Mouse (Mus musculus) adrenal gland, adult 2 months (tissue): ENCODE measurements around the gene Zfp652. TPM values are rescaled to one million over a fixed set of nuclear protein-coding genes. Genes with fewer than 3 reads are reported as not detected.

Experiments used
- DNase-seq: peaks from one replicate; pipeline ENCODE4 v3.0.0; 2021
- polyA plus RNA-seq: library from polyadenylated mRNA; depleted of rRNA; stranded (reverse); fragments of >200 nt; gene quantifications from 2 replicates; pipeline ENCODE4 v1.2.3, GENCODE M21; 2012
- total RNA-seq, 2 experiments: library from RNA; stranded (reverse); gene quantifications; 2 replicates each; pipeline ENCODE4 v1.2.3; 2021

Gene Zfp652
- total and polyA plus RNA-seq, 3 experiments, result 24.9 to 40.7 (median 39.6) TPM

DNA sequence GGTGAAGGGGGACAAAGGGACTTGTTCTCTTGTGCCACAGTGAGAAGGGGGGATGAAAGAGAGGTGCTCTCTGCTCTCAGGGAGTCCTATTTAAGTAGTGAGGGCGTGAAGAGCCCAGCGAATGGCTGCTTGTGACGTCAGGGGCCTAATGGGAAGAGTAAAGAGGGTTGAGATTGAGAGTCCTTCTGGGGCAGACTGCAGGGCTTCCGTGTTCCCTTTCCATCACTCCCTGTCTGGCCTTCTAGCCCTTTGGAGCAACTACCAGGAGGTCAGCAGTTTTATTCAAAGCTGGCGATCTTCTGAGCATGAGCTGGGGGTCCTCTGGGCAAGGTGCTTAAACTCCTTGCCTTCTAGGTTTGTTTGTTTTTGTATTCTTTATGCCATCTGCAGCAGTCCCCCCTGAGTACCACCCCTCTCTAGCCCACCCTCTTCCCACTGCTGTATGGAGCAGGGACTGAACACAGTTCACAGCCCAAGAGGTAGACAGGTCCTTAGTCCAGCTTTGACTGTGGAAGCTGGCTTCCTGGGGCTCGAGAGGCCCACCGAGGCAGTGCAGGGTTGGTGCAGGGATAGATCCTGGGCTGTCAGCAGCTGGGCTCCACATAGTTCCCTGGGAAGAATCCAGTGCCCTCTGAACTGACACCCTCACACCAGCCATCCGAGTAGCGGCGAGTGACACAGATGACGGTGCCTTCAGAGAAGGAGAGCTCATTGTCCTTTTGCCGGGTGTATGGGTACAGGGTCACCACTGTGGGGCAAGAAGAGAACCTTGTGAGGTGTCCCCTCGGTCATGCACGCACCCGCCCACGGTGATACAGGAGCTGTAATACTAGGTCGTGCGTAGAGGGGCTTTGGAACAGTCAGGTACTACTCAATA, 119.9 kb downstream of the Zfp652 start:
- no peak for DNase-seq

DNA sequence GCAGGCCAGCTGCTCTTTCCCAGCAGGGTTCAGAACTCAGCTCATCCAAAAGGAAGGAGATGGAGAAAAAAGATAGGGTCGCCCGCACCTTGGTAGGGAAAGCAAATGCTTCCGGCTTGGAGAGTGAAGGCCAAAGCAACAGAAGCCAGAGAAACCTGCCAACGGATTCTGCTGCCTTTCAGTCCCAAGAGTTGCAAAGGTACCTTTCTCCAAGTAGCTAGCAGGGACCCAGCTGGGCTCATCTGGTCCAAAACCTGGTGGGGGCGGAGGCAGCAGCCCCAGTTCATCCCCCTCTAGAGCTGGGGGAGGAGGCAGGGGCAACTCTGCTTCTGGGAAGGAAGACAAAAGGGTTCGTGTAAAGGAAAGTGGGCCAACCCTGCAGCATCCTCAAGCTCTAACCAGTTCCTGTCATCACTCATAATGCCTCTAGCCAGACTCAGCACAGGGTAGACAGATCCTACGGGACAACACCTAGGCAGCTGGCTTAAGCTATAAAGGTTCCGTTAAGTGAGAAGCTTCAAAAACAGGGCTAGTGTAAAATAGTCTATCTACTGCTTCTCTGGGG, 120.6 kb downstream of the Zfp652 start:
- no peak for DNase-seq

DNA sequence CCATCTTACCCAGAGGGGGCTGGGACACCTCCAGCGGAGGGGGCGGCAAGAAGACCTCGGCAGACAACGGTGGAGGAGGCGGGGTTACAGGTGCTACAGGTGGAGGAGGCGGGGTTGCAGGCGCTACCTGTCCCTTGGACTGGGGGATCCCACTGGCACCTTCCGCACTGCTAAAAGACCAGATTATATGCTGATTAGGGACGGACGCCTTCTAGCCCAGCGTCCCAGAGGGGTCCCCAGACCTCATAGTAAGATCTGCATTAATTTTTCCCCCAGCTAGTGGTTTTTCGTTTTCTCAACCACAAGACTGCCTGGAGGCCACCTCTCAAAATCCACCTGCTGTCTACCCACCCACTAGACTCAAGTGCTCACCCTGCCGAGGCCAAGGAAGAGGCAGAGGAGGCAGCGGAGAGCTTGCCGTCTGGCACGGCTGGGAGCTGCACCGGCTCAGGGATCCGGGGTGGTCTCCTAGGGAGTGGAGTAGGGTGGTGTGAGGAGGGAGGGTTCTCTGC, 121.2 kb downstream of the Zfp652 start:
- DNase-seq, result no peak

DNA sequence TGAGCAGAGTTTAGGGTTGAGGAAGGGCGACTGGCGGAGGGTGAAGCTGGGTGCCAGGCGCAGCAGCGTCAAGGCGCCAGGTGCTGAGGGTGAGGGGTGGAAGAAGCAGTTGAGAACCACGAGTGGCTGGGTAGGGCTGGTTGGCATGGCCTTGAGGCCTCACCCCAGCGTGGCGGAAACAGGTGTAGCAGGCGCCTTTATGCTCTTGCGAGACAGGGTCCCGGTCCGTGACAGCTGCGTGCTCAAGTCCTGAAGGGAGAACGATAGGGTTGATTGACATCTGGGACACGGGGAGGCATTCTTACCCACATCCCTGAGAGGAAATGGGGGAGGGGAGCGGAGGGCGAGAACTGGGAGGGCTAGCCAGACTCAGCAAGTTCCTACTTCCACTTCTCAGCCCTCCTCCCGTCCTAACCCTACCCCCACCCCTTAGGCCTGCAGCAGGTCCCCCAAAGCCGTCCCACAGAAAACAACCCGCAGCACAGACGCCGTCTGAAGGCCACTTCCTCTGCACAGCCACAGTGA, 121.7 kb downstream of the Zfp652 start:
- peak; percentile 60 for DNase-seq

DNA sequence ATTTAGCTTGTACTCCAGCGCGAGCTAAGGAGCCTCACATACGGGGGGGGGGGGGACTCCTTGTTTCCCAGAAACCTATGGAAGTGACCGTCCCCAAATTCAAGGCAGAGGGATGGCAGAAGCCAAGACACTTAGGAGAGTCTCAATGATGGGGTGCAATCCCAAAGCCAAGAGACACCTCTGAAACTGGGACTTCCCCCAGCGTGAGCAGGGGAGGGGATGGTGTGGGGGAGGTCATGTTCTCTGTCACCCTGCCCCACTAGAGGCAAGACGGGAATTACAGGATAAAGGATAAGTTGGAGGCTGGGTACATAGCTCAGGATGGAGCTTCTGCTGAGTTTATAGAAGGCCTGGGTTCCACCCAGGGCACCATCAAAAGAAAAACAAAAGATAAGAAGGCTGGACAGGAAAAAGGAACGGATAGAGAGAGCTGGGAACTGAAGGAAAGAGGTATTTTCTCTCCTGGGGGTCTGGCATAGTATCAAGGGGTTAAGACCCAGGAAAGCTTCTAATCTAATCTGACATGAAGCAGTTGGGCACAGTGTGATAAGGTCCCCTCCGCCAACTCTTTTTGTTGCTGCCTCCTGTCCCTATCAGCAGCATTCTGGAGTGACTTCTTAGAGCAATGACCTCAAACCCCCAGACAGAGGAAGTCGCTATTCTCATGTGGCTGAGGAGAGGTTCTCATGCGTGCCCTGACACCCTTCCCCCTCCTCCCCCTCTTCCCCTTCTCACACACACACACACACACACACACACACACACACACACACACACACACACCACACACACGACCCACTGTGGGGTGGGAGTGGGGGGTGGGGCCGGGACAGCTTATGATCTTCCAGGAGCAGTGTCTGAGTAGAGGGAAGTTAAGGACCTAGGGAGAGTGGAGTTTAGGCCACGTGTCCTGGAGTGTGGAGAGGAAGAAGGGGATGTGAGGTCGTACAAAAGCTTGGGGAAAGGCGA, 122.6 kb downstream of the Zfp652 start:
- DNase-seq, result no peak

DNA sequence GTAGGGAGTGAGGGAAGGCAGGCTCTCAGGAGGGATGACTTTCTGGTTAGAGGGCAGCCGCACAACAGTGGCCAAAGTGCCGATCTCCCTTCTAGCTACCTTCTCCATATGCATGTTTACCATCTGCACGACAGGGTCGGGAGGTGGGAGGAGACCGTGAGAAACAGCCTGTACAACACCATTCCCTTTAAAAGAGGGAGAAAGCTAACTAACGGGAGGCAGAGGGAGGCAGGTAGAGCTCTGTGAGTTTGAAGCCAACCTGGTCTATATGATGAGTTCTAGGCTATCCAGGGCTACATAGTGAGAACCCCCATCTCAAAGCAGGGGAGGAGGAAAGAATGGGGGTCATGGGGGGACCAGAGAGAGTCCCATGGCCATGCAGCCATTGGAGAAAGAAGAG, 123.4 kb downstream of the Zfp652 start:
- no peak for DNase-seq

DNA sequence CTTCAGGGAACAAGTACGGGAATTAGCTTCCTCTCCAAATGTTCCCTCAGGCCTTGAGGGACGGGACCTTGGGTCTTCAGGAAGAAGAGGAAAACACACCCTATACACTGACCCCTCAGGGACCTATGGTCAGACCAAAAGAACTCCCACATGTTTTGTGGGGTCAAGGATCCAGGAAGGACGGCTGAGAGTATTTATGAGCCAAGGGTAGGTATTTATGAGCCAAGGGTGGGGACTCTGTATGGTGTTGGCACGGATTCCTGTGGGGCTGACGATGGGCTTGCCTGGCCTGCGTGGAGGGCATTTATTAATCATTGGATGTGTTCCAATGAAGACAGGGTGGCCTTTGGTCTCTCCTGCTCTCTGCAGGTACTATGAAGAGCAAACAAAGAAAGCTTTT, 124.0 kb downstream of the Zfp652 start:
- no peak for DNase-seq

DNA sequence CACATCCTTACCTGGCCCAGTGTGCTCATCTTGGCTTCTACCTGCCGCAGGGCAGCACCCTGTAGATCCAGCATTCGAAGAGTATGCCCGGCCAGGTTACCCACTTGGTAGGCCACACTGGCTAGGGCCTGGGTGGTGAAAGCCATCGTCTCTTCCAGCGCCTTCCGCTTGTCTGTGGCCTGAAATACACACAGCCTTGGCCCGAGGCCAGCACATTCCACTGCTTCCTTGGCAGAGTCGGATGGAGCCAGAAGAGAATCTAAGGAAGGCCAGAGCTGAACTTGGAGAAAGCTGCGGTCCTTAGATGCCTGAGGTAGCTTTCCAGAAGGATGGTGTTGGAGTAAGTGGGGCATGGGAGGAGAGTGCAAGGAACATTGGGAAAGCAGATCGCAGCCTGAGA, 124.6 kb downstream of the Zfp652 start, which contains the start of gene Gngt2:
Gngt2 (plus strand) TSS at position 158 of the 400 bp plus-strand sequence.
- DNase-seq, result peak; percentile 88

DNA sequence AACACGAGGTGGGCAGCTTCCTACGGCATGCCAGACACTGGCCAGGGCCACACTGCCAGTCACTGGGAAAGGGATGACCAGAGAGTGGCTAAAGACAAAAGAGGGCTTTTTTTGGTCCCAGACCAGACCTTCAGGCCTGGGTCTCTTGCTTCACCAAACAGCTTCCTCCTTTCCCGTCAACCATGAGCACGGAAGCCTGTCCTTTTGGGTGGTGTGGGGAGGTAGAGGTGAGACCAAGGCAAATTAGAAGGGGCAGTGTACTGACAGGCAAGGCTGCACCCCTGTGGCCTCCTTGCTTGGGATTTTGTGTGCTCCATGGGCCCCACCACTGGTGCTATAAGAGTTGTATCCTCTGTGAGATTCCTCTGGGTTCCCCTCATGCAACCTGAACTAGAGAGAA, 126.1 kb downstream of the Zfp652 start:
- no peak for DNase-seq

DNA sequence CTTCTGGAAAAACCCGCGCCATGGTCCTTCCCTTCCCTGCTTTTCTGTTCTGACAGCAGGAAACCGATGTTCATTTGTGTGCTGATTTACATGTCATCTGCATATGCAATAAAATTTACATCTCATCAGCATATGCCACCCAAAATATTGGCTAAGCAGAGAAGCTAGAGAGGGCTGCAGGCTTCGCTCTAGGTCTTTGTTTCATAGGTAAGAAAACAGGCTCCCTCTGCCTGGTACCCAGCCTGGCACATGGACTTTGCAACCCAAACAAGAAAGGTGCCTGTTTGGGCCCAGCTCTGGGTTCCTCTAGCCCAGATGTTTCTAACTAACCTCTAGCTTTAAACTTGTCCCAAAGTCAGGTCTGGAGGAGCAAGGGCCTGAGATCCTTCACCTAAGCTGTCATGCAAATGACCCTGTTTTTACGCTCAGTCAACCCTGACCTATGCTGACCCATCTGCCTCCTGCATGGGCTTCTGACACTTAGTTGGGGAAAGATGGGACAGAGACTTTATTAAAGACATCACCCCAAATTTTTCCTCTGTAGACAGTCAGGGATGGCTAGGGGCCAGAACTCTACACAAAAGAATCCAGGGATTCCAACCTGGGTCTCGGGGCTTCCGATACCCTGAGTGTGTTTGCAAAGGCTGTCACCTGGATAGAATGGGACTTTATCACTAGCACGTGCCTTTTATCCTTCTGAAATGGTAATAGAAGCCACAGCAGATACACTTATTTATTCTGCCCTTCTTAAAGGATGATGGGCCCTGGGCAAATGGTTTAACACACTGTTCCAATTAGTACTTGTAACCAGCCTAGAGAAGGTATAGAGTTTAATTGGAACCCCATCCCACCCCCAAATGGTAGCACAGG, 126.8 kb downstream of the Zfp652 start:
- DNase-seq, result no peak

DNA sequence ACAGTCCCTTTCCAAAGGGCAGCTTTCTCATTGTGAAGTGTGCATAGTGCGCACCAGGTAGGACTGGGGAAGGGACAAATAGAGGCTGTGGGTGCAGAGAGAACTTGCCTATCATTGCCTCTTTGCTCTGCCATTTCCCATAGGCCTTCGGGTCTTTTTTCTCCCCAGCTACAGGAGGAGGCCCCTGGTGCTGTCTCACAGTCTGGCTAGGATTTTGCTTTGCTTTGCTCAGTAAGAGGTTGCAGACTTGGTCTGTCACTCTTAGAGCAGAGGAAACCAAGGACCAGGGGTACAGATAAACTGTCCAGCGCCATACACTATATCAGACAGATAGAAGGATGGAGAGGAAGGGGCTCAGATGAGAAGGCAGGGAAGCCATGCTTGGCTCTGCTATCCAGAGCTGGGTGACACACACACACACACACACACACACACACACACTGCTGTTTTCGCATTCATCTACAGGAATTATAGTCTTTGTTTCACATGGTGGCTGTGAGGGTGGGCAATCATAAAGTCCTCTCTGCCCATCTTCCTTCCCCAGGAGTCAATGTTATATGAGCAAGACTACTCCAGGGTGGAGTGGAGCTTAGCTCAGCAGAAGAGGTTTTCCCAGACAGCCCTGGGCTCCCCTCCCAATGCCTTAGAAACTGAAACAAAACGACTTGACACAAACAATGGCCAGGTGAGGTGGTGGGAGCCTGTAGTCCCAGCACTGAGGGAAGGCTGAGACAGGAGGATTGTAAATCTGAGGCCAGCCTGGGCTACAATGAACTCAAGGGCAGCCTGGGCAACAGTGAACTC, 128.4 kb downstream of the Zfp652 start:
- DNase-seq, result no peak

DNA sequence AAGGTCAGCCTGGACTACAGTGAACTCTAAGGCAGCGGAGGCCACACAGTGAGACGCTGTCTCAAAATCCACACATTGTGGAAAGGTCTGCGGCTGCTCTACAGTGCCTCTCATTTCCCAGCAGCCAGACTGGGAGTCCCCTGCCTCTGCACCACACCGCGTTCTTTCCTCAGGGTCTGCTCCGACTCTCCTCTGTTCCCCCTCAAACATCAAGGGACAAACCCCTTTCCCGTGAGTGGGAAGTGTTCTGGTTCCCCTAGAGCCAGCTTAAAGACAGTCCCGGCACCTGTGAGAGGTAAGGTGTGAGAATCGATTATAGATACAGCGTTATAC, 129.0 kb downstream of the Zfp652 start:
- DNase-seq, result no peak

DNA sequence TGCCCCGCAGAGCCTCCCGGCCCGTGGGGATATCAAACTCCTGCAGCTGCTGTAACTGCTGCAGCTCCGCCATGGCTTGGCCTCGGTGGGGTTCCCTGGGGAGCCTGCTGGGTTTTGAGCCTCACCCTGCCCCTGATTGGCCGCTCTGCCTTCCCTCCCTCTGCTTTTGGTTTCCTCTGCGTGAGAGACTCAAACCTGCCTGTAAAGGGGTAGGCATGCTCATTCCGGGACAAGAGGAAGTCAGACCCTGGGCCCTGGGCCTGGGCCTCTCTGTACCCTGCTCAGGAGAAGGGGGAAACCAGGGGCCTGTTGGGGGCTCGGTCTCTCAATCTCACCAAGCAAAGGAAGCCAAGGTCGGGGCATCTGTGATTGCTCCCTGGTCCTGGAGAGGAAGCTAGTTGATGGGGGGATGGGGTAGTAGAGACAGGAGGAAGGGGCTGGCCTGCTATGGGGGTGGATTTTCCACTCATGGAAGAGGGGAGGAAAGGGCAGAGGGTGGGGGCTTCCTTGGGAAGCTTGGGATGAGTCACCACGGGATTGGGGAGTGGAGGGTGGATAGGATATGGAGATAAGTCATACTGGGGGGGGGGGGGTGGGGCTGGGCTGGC, 129.7 kb downstream of the Zfp652 start, which contains the start of gene Abi3:
Abi3 (minus strand) TSS at position 403 of the 608 bp plus-strand sequence.
- peak; percentile 69 for DNase-seq

DNA sequence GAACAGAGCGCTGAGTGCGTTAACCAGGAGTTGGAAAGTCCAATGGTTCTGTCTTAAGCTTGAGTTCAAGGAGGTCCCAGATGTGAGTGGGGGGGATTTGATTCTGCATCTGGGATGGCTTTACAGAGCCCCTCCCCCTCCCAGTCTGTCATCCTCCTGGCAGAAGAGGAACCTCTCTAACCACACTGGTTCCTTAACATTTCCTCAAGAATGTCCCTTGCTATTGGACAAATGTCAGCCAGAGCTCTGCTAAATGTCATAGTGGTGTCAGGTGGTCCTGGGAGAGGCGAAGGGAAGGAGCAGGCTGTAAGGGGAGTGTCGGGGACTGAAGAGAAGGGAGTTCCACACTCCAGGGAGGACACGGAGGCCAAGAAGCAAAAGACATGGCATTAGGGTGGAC, 130.5 kb downstream of the Zfp652 start:
- no peak for DNase-seq

DNA sequence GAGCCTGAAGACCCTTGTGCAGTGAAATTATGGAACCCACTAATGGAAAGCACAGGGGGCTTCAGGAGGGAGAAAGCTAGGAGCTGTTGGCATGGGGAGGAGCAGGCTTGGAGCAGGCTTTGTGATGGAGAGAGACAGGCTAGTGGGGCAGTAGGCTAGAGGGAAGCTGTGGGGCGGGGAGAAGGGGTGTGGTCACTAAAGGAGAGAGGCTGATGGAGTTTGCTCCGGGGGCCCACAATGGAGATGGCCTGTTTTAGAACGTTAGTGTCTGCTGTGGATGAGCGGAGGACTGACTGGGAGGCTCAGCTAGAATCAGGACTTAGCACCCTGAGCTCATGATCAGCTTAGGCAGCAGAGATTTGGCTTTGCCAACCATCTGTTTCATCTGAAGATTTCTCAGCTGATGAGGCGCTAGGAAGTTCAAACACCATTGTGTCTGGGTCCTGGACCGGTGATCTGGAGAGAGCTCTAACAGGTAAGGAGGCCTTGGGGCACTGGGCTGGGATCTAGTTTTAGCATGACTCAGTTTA, 131.0 kb downstream of the Zfp652 start:
- DNase-seq, result no peak

DNA sequence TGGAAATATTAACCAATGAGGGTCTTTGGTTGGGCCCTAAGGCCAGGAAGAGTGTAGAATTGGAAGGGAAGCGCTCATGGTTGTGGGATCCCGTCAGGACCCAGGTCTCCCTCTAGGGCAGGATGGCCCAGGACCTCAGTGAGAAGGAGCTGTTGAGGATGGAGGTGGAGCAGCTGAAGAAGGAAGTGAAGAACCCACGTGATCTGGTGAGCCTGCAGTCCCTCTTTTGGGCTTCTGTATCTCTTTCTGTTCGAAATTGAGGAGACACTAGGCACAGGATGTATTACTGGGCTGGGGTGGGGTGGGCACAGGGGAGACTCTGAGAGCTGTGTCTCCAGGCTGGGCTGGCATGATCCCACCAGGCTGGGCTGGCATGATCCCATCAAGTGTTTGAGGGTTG, 132.5 kb downstream of the Zfp652 start:
- DNase-seq, result no peak

DNA sequence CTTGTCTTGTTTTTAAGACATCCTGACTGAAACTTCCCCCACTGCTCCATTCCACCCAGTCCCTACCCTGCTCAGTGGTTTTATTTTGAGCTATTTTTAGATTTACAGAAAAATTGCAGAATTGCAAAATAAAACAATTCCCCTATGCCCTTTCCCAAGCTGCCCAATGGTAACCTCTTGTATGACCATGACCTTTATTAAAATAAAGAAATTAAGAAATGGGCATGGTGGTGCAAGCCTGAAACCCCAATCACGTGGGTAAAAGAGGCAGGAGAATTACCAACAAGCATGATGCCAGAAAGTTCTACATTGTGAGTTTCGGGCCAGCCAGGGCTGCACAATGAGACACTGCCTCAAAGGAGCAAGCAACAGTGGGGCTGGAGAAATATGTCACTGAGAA, 138.4 kb downstream of the Zfp652 start:
- no peak for DNase-seq

DNA sequence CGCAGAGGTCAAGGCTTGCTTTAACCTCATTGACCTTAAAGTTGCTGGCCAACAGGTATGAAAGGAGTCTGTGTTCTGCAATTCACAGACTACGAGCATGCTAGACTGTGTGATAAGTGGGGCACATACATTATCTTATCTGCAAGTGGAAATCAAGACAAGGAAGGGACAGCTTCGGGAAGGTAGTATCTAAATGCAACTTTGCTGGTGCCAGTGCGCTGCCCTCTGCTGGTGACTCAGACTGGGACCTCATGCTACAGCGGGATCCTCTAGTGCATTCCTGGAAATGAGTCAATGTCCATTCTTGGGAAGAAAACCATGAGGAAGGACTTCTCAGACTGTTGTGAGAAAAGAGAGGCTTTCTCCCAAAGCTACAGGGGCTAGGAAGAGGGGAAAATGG, 141.2 kb downstream of the Zfp652 start:
- DNase-seq, result peak; percentile 76

DNA sequence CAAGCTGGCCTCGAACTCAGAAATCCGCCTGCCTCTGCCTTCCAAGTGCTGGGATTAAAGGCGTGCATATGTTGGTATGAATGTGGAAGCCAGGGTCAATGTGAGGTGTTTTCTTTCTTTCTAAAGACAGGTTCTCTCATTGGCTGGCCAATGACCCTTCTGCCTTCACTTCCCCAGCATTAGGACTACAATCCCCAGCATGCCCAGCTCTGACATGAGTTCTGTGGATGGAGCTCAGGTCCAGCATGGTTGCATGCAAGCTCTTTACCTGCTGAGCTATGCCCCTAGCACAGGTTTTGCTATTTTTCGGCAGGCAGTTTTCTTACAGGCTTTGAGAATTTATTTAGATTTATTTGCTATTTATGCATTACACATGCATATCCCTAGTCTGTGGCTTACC, 144.8 kb downstream of the Zfp652 start:
- DNase-seq, result no peak
